Mouse (Mus musculus): ENCODE measurements around the gene Lrcol1. TPM values are rescaled to one million over a fixed set of nuclear protein-coding genes. Genes with fewer than 3 reads are reported as not detected.

Lrcol1 gene
- total RNA-seq (2023), result not detected

DNA sequence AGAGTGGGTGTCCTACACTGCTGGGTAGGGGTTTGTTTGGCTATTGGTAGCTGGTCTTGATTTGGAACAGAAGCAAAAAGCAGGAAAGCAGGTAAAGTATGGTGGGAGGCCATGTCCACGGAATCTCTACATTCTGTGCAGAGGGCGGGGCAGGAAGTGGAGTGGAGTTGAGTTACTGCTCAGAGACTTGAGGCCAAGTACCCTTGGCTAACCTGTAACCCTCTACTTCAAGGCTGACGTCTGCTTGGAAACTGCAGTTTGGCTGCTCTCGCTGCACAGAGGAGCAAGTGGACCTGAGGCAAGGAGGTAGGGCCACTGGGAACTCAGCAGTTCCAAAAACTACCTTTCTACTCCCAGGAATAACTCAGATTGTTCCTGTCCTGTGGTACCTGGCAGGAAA is at the start of gene Lrcol1:
TSS of gene Lrcol1 (plus strand) at position 207 of the 400 bp plus-strand sequence.

DNA sequence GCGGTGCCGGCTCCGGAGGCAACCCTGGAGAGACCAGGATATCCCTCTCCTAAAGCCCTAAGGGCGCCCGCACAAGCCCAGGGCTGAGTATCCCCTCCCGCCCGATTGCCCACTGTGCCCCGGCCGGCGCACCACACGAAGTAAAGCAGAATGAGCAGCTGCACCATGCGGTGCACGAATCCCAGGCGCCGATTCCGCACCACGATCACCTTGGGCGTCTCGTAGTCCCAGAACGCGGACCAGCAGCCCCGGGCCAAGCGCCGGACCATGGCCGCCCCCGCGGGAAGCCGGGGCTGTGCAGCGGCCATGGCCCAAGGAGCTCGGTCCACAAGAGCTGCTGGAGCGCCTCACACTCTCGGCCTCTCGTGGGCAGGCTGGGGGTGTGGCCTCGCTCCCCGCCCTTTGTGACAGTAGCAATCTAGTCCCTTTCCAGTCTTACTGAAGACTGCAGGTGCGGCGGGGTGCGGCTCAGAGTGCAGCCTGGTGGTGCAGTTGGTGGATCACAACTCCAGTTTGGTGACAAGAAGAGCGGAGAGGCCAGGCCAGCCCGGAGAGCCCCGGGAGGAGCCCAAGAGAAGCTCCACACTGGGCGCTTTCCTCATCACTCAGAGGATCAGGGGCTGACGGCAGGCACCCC is 1.8 kb upstream of the Lrcol1 start, which contains the start of gene P2rx2:
TSS of gene P2rx2 (minus strand) at position 565 of the 637 bp plus-strand sequence.

Other genes starting within 250 kb of the Lrcol1 start
- 0.41 TPM for gene Plcxd1, start 244.8 kb upstream of the Lrcol1 start, total RNA-seq (2023)
- 84.8 TPM for gene Gtpbp6, start 236.5 kb upstream of the Lrcol1 start, total RNA-seq (2023)
- gene Zfp605, start 234.6 kb upstream of the Lrcol1 start, total RNA-seq (2023), result 3.6 TPM
- 92.6 TPM for gene Chfr, start 208.9 kb upstream of the Lrcol1 start, total RNA-seq (2023)
- gene Golga3, start 168.0 kb upstream of the Lrcol1 start, total RNA-seq (2023), result 32.5 TPM
- gene Ankle2, start 113.7 kb upstream of the Lrcol1 start, total RNA-seq (2023), result 46.8 TPM
- gene Pgam5, start 74.8 kb upstream of the Lrcol1 start, total RNA-seq (2023), result 39.0 TPM
- 1.2 TPM for gene Pxmp2, start 58.5 kb upstream of the Lrcol1 start, total RNA-seq (2023)
- gene Pole, start 58.4 kb upstream of the Lrcol1 start, total RNA-seq (2023), result 6.1 TPM
- gene P2rx2, start 1.5 kb upstream of the Lrcol1 start, total RNA-seq (2023), result 0.29 TPM
- 199 TPM for gene Fbrsl1, start 103.8 kb downstream of the Lrcol1 start, total RNA-seq (2023)
- gene Galnt9, start 199.6 kb downstream of the Lrcol1 start, total RNA-seq (2023), result 9.3 TPM

Data from CD4-positive naive resting alpha-beta T cell, adult 76 days (primary cell).